Mouse (Mus musculus): ENCODE data around the gene Enox1.

The Enox1 gene

DNA sequence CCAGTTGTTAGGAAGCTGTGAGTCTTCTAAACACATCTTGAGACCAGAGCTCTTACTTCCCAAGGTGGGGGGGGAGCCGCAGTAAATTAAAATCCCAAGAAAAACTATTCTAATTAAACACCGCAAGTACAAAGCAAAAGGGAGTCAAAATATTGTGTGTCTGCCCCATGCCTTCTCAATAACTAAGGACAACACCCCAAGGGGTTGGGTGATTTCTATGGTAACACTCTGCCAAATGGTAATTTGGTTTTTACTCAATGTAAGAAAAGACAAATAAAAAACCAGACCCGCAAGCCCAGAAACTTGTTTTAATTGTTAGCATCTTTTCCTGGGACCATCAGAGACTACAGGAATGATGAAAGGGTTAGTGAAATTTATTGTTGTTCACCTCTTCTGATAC lies 220.9 kb downstream of the Enox1 start:
- no peak for DNase-seq

DNA sequence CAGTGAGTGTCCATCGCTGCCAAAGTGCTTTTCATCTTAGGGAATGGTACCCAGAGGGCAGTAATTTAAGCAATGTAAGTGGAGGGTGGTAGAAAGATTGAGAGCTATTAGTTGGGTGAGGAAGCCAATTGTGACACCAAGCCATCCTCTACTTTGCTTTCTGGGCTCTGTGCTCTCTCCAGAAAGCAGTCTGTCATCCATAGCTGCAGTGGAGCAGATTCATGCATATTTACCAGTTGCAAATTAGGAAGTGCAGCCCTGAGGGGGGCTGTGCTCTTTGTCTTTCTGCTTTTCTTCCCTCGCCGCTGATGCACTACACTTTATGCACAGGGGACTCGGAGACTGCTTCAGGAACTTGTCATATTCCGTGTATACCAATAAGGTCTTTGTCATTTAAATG lies 221.3 kb downstream of the Enox1 start:
- no peak for DNase-seq

DNA sequence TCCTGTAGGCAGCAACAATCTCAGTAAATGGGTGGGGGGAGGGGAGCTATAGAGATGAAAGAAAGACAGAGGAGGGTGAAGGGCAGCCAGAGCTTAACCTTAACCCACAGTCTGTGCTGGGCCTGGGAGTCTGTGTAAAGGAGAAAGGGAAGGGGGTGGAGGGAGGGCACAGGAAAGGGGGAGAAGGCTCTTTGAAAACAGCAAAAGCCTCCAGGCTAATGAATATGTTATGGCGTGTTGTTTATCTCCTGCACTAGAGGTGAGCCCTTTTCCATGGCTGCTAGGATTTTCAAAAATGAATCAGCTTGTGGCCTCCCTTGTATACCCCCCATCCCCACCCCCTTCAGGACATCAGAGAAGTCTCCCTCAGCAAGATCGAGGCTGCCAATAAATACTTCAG lies 225.0 kb downstream of the Enox1 start:
- DNase-seq: no peak

DNA sequence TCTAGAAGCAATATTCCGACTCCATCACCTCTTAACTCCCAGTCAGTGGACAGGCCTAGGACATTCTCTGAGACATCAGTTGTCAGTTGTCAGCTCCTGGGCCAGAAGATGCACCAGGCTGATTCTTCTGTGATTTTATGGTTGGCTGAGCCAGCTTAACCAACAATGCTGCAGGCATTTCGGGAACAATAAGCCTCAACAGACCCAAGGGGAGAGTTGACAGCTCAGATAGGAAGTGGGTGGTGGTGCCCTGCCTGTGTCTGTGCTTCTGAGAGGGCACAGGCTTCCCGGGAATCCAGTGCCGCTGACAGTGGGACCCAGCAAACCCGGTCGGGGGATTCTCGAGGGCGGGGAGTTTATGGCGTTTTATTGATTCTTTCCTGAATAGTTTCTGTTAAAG lies 229.1 kb downstream of the Enox1 start:
- DNase-seq: no peak

DNA sequence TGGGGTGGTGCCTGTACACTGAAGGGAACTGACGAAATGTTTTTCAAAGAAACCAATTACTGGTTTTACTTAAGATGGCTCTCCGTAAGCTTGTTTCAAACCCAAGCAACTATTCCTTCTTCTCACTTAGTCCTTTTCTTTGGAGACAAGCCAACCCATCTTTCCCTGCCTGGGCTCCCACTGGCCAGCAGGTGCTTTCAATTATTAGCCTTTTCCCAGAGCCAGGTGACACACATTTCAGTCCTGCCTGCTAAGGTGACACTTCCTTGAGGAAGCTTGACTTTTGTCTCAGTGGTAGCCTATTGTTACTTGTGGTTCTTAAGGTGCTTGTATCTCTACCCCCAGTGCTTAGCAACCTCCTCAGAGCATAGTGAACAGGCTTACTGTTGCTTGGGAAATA lies 231.3 kb downstream of the Enox1 start:
- DNase-seq: no peak

DNA sequence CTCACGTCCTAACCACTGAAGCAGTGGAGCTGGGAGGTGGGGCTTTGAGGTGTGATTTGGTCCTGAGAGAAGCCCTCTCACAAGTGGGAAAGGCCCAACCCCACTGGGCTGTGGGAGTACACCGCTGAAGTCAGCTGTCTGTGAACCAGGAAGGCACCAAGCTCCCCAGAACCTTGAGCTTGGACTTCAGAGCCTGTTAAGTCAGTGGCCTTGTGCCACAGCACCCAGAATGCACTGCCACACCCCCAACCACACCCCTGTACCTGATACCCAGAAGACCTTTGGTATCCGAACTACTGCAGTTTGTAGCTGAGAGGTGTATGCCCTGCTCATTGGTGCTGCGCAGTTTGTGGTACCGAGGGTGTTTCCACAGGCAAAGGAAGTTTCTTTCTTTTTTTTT lies 232.7 kb downstream of the Enox1 start:
- DNase-seq: no peak

DNA sequence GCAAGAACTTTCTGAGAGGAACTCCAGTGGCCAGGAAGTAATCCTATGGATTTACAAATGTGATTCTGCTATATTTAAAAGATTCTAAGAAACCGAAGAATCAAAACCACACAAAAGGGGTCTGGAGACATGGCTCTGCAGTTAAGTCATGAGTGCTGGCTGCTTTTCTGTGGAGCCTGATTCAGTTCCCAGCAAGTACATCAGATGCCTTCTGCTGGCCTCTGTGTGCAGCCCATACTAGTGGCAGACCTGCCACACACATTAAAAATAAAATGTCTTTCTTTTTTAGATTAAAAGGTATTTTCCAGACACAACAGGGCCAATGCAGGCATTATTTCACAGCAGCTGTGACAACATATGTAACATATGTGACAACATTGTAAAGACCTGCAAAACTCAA lies 235.9 kb downstream of the Enox1 start:
- no peak for DNase-seq

DNA sequence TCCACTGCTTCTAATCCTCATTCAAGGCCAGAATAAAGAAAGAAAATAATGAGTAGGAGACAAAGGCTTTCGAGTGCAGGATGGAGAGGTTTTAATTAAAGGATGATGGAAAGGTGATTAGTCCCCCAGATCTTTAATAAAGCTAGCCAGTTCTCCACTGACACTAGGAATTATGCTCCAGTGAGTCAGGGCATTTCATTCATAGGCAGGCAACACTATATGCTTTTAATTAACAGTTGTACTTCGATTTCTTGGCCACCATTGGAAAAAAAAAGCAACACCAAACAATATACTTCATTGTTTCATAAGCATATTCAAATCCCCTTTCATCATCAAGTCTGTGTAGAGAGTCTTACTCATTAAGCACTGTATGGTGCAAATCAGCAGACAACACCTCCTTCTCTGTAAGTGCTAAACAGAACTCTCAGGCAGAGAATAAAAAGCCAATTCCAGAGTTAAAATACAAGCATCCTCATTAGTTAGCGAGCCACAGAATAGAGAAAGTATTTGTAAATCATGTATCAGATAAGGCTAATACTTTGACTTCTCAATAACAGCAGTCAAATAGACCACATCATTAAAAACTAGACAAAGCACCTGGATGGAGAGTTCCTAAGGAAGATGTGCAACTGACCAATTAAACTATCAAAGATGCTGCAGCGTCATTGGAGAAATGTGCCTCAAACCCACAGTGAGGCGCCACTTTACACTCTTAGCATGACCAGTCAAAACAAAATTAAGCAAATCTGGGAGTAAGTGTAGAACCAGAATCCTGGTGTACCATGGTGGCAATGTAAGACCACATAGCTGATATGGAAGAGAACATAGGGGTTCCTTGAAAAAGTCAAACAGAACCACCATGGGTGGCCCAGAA lies 249.9 kb downstream of the Enox1 start:
- DNase-seq: no peak

DNA sequence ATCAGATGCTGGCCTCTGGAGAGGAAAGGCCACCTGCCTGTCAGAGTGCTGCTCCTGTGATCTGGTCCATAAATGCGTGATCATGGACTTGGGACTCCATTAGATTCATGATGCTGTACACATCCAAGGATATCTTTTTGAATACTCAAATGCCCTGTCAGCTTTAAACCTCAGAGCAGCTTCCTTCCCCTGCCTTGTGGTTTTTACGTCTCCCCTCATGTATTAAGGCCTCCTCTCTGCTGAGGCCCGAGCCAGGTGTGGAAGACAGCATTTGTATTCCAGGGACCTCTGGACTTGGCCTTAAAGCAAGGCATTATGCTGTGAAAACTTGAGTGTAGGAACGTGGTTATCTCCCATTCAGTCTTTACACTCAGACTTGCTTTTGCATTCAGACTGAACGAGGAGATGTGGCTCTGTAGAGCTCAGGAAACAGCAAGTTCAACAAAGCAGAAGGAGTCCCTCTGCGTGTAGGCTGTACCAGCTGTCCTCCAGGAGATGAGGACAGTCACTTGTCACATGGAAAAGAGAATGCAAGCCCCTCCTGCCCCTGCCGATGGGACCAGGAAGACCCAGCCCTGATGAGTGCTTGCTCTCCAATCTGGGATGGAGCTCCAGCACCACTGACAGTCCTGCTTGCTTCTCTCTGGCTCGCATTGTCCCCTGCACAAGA lies 252.8 kb downstream of the Enox1 start:
- no peak for DNase-seq

DNA sequence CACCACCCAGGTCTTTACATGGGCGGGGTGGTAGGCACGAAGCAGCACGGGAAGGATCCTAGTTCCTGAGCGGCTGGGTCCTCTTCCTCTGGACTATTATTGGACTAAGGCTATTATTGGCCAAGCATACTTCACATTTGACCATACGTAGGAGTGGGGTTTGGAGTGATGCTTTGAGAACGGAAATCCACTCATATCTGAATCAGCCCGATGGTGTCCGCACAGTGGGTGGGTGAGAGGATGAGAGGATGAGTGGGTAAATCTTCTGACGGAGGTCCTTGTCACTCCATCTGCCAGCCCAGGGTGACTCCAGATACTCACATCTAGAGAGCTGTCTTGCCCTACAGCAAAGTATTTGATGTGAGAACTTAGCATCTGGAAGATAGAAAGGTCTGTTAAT lies 253.8 kb downstream of the Enox1 start:
- DNase-seq: no peak

DNA sequence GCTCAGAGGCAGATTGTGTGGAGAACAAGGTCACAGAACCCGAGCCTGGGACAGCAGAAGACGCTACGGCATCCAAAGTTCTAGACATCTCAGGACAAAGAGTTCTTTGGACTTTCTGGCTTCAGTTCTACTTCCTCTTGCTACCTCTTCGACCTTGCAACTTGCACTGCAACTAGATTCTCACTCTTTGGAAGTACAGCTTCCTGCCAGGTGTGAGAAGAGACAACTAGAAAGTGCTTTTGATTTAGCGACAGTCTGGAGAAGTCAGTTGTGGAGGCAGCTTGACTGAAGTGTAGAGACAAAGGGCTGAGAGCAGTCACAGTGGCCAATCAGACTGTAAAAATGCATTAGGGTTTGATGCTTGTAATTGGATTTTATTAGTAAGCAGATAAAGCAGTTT lies 256.5 kb downstream of the Enox1 start:
- DNase-seq: no peak

DNA sequence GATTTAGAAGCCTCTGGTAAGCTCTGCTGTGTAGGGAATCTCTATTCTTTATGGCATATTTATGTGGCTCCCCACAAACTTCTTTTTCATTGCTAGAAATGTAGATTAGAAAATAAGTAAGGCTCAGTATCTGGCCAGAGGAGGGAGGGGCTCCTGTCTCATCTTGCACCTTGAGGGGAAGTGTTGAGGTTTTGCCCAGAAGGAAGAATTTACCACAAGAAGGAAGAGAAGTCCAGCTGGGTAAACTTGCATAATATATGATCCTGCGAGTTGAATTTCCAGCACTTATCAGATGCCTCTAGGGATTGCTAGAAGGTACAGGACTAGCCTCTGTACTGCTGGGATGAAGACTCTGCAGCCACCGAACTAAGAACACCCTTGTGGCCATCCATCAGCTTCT lies 259.8 kb downstream of the Enox1 start:
- DNase-seq: no peak

DNA sequence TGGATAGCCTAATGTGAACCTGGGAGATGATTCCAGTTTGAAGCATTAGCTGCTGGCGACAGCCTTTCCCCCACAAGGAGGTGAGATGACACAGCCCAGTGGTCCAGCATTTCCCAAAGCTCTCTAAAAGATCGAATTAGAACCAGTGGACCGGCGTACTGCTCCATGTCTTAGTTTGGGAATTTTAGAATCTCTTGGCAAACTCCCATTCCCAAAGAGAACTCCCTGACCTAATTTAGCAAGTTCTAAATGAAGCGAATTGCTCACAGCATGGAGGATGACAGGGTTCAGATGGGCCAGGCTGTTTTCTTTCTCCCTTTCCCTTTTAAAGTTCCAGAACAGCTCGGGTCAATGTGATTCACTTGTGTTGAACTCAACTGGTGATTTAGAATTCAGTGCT lies 264.5 kb downstream of the Enox1 start:
- no peak for DNase-seq

DNA sequence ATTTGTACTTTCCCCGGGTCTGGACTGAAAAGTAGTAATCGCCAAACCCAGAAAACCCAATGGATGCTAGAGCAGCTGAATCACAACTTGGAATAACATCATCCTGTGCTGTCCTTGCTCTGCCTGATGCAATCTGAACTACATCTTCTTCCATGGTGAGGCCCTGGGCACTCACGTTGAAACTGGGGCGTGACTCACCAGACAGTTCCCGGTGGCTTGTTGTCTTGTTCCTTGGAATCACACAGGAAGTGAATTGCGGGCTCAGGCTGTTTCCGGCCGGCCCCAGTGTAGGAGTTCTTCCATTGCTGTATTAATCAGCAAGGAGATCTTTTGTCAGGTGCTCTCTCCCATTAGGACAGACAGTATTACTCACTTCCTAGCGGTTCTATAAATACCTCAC lies 266.6 kb downstream of the Enox1 start:
- DNase-seq: no peak

DNA sequence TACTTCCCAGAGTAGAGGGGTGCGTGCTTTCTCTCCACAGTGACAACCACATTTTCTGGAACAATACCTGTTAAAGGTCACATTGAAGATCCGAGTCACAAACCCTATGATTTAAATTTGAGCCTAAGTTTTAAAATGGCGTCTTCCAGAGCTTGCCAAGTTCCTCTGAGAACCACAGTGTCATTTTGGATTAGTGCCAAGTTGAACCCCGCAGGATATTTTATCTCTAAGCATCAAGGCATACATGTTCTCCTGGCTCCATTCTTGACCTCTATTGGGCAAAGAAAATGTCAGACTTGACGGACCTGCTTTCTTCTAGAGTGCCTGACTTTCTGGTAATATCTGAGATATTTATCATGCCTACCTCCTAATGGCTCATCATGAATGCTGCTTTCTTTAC lies 282.9 kb downstream of the Enox1 start:
- DNase-seq: no peak

DNA sequence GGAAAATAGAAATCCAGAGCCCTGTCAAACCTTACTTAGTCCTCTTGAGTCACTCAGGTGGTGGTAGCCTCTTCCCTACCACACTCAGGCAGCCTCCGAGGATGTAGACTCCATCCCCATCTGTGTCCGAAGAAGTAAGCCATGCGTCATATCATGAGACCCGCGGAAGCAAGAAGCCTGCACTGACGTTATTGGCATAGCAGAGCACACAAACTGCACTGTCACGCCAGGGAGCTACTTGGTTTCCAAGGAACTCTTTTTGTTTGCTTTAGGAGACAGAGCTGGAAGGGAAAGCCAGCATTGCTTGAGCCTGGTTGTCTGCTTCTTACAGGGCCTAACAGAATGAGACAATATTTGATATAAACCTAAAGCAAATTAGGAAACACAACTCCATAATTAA lies 284.2 kb downstream of the Enox1 start:
- DNase-seq: peak in 1 of 2 experiments; percentile 7

DNA sequence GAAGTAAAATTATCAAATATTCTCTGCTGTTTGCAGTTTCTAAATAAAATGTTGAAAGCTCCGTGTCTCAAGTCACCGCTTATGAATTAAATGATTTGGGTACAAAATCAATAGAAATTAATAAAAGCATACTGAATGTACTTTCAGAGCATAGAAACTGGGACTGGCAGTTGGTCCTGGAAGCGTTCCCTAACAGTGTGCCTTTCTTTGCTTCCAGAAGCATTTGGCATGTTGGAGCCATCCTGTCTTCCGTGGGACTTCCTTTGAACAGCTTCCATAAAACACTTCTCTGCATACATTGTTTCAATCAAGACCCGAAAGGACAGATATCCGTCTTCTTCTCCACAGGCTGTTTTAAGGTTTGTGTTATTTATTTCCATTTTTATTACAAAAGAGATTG lies 285.0 kb downstream of the Enox1 start:
- no peak for DNase-seq

DNA sequence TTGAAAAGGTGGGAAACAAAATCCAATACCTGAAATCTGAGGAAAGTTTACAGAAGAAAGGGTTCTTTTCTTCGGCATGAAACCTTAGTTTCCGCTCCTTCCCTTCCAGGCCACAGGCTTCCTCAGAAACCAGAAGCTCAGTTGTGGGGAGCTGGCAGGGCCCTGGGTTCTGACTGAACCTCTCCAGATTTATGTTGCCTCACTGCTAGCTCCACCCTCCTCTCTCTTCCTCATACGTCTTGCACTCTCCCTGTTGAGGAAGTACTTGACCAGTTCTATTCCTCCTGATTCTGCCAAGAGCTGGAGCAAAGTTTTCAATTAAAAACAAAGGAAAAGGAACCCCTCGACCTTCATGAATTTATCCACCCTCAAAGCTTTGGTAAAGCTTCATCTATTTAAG lies 291.4 kb downstream of the Enox1 start:
- DNase-seq: no peak

DNA sequence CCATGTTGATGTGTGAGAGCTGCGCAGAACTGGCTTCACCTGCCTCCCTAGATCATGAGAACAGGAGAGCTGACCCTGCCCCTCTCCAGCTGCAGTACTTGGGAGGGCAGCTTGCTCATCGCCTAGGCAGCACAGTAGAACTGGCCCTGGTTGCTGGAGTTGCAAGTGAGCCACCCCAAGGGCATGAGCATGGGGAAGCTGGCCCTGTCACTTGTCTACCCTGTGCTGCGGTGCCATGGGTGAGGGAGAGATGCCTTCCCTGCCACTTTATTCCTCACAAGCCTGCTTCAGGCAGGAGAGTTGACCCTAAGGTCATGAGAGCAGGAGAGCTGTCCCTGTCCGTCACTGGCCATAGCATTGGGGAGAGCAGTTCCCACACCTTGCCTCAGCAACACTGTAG lies 295.4 kb downstream of the Enox1 start:
- no peak for DNase-seq

DNA sequence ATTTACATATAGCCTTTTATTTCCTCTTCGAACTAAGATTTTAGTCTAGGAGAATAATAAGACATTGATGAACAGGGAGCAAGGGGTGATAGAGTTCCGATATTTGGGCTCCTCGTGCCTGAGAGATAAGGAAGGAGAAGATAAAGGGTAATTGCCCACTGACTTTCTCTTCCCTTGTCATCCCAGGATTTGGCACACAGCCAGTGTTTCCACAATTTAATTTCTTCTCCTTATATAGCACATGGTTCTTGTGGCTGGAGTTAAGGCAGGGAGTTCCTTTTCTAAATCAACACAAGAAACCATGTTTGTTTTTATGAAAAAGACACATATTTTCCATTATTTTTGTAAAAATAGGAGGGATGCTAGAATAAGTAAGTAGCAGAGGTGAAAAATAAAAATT lies 299.5 kb downstream of the Enox1 start:
- DNase-seq: no peak

DNA sequence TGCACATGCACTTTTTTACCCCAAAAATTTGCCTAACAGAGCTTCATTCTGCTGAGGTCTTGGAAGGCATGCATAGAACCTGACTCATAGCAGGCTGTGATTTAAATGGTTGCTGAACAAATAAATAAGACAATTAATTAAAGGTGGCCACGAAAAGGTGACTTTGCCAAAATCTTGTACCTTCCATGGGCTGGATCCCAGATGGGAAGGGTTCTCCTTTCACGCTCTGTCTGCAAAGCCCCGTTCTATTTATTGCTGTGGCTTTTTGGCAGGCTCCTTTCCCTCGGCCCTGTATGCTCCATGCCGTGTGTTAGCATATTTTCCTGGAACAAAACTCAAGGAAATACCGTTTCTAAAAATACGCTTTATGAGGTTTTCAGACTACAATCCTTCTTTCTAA lies 300.3 kb downstream of the Enox1 start:
- no peak for DNase-seq

DNA sequence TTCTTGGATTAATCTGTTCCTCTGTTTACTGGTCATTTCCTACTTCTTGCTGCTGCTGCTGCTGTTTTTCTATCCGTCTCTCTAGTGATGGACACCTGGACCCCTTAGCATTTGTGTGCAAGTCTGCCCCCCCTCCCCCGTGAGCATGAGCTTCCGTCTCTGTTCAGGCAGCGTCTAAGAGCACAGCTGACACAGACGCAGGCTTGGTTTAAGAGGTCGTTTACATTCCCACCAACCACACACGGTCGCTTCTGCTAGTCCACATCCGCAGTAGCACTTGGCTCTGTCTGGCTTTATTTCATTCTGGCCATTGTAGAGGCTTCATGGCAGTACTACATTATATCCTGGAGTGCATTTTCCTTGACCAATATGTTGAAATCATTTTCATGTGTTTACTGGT lies 301.7 kb downstream of the Enox1 start:
- DNase-seq: no peak

DNA sequence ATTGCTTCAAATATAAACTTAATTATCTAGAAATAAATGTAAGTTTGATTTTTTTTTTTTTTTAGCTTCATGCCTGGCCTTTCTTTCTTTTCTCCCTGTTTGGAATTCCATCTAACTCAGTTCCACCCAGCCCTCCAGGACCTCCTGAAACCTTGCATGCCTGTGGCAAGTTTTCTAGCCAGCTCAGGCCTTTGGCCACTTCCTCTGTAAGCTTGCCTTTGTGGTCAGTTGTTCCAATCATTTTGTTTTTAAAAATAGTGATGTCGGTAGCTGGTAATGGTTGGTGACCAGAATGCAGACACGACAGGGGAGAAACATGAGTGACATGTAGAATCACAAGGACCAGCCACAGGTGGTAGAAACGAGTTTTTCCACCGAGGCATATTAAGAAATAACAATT lies 307.4 kb downstream of the Enox1 start:
- no peak for DNase-seq

DNA sequence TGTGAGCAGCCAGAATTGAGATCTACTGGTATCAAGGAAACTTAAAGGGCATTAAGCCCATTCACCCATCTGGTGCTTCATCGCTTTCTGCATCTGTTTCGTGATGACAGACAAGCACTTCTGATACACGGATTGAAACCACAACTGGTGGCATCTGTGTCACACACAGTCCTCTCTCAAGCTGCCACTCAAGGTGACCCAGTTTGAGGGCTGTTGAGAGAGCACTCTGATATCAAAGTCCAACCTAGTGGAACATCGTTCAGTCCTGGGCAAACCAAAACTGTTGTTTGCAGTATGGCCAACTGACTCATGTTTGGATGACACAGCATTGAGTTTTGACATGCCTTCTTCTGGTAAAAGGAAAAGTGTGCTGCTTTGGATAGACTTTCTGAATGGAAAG lies 308.2 kb downstream of the Enox1 start:
- no peak for DNase-seq

DNA sequence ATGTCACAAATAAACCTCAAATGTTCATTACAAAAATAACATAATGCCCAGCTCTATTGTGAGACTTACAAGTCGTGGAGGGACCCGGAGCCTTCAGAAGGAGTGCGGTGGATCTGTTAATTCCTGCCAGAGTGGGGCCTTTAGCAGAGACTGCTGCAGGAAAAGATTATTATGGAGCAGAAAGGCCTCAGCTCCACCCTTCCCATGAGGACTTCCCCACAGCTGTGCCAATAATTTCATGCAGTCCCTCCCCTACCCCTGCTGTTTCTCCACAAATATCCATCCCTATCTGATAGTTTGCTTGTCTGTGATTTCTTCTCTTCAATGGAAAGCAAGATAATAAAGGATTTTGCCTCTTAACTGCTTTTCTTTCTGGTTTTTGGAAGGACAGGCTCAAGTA lies 314.0 kb downstream of the Enox1 start:
- DNase-seq: no peak

Data from lung, postnatal 4 days (tissue).